In the genomic region with DNA sequence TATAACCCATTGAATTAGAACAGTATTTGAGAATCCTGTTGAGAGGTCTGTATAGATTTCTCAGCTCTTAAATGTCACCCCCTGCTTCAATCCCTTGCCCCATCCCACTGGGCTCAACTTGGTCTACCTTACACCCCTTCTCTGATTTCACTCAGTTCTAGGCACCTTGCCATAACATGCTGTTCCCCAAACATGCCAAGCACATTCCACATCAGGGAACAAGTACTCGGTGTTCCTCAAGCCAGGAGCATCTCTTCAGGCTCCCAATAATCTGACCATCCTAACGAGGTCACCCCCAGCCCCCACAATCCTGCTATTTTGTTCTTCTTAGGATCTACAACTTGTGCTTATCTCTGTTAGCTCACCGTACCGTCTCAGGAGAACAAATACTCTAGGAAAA, we compare ENCODE assay signal across 19 mouse cellular contexts.
"Had no signal": no experiment of that assay in that cellular context is flagged by ENCODE, and none has a peak within 500 bp of the region (broad histone marks: within the 10 kb centered on the region; RNA-seq: fewer than 3 reads in every experiment).

No protein-coding gene starts in this region.

- DNase-seq: kidney, adult 8-10 months; kidney, postnatal 10 days; kidney, postnatal 36 days; layer of hippocampus, postnatal 36 days; left cerebral cortex, postnatal 4 days; lung, adult 2 months; lung, postnatal 14 days; lung, postnatal 4 days; midbrain, embryonic 14.5 days; thymus, adult 18-20 months; thymus, postnatal 36 days had no signal

- H3K9ac ChIP-seq: kidney, embryonic 15.5 days; limb, embryonic 12.5 days; limb, embryonic 15.5 days; liver, embryonic 12.5 days; liver, embryonic 15.5 days had no signal

- H3K4me3 ChIP-seq: kidney, embryonic 15.5 days; left cerebral cortex, adult 2 months; limb, embryonic 12.5 days; limb, embryonic 15.5 days; liver, embryonic 12.5 days; liver, embryonic 15.5 days had no signal

- ATAC-seq: liver, embryonic 12.5 days had no signal

- H3K9me3 ChIP-seq: kidney, embryonic 15.5 days; limb, embryonic 12.5 days; limb, embryonic 15.5 days; liver, embryonic 12.5 days; liver, embryonic 15.5 days had no signal

- H3K36me3 ChIP-seq: kidney, embryonic 15.5 days; limb, embryonic 12.5 days; limb, embryonic 15.5 days; liver, embryonic 12.5 days; liver, embryonic 15.5 days had no signal

- H3K4me1 ChIP-seq: kidney, embryonic 15.5 days; limb, embryonic 12.5 days; liver, embryonic 12.5 days had no signal

- H3K27me3 ChIP-seq: kidney, embryonic 15.5 days; limb, embryonic 12.5 days; limb, embryonic 15.5 days; liver, embryonic 15.5 days had no signal

- H3K4me2 ChIP-seq: kidney, embryonic 15.5 days; limb, embryonic 12.5 days; limb, embryonic 15.5 days; liver, embryonic 12.5 days; liver, embryonic 15.5 days; midbrain, embryonic 11.5 days had no signal

- H3K27ac ChIP-seq: kidney, embryonic 15.5 days; left cerebral cortex, adult 2 months; limb, embryonic 12.5 days; limb, embryonic 15.5 days; liver, embryonic 12.5 days; liver, embryonic 15.5 days; stomach, postnatal 0 days had no signal
